Mouse (Mus musculus): ENCODE results near the gene Bicra. TPM values are rescaled to one million over a fixed set of nuclear protein-coding genes. Genes with fewer than 3 reads are reported as not detected.

Gene Bicra
- total and polyA plus RNA-seq, 3 experiments, result 0.81 to 14.1 TPM; not detected in 1

DNA sequence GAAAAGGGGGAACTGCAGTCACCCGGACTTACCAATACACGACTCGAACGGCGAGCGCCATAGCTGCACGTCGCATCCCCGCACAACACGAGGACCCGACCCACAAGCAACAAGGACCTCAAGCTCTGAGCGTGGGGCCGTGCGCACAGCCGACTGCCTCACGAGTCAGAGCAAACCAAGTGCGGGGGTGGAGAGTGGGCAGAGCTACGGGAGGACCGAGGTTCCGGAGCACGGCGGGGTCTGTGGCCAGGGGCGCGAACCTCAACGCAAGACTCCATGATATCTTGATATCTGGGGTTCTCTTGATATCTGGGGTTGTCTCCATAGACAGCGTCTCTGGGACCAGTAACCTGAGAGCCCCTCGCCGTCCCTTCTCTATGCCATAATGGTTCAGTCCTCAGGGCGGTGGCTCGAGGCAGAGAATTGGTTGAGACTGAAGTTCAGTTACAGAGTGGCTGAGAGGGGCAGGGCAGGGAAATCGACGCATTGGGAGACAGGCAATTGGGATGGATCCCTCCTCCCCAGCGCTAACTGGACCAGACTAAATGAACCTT is 125.4 kb downstream of the Bicra start, which contains the start of gene Selenow:
TSS of gene Selenow (minus strand) at position 183 of the 554 bp plus-strand sequence.
- Histone ChIP-seq H3K9ac (ENCODE audit: control insufficient read depth, low read depth, low read length, poor library complexity, severe bottlenecking) (peak within 1 kb of the TSS; percentile 94), H3K79me2 (ENCODE audit: control insufficient read depth, insufficient read depth, low read length, poor library complexity) (peaks cover 23% of the 10 kb centered on the region), H3K4me1 (ENCODE audit: control insufficient read depth in 1 of 2, insufficient read depth in 2 of 2, low read length in 2 of 2) (peaks cover 4 to 15% of the 10 kb centered on the region in 2 experiments; a peak in 3 of 4 replicates), H3K4me3 (ENCODE audit: control insufficient read depth in 1 of 2, insufficient read depth in 1 of 2, low read depth in 2 of 2, low read length in 2 of 2) (peak within 1 kb of the TSS; percentile 80), H3K27me3 (ENCODE audit: control insufficient read depth in 1 of 2, insufficient read depth in 2 of 2, low read length in 2 of 2) (no peaks in the 10 kb centered on the region), H3K36me3 (ENCODE audit: control insufficient read depth in 1 of 2, insufficient read depth in 2 of 2, low read length in 2 of 2) (peaks cover 0 to 11% of the 10 kb centered on the region in 2 experiments; a peak in 2 of 4 replicates), H3K9me3 (replicated peaks; ENCODE audit: insufficient read depth, low read length) (no peaks in the 10 kb centered on the region), H3K27ac (ENCODE audit: control insufficient read depth, low read depth, low read length) (peak within 1 kb of the TSS; percentile 80)
- TF ChIP-seq POLR2A (IDR thresholded peaks at IDR 0.05; ENCODE audit: control insufficient read depth in 1 of 2, insufficient read depth in 1 of 2, low read depth in 1 of 2, low read length in 2 of 2, poor library complexity in 1 of 2), result peak; percentile 93 to 94
- no peak for TF ChIP-seq JUND (IDR thresholded peaks at IDR 0.05; ENCODE audit: low read depth, low read length)
- peak; percentile 34 for TF ChIP-seq TCF12 (IDR thresholded peaks at IDR 0.05; ENCODE audit: low read depth, low read length)
- TF ChIP-seq BHLHE40 (IDR thresholded peaks at IDR 0.05; ENCODE audit: borderline replicate concordance, low read depth, low read length), result peak; percentile 85
- TF ChIP-seq ZC3H11A (IDR thresholded peaks at IDR 0.05; ENCODE audit: low read depth, low read length), result no peak
- TF ChIP-seq ZMIZ1 (IDR thresholded peaks at IDR 0.05; ENCODE audit: low read depth, low read length), result peak; percentile 88
- TF ChIP-seq NRF1 (IDR thresholded peaks at IDR 0.05; ENCODE audit: insufficient read depth, low read depth, low read length, poor library complexity, severe bottlenecking), result peak; percentile 39; the same call in 1 of the 2 replicates
- TF ChIP-seq HCFC1 (IDR thresholded peaks at IDR 0.05; ENCODE audit: low read depth, low read length), result peak; percentile 72
- peak; percentile 81; the same call in 1 of the 2 replicates for TF ChIP-seq MYC (IDR thresholded peaks at IDR 0.05; ENCODE audit: low read depth, low read length)
- TF ChIP-seq GATA1 (IDR thresholded peaks at IDR 0.05; ENCODE audit: low read depth, low read length), result no peak
- TF ChIP-seq MYB (IDR thresholded peaks at IDR 0.05; ENCODE audit: low read depth, low read length), result no peak
- TF ChIP-seq POLR2AphosphoS2 (IDR thresholded peaks at IDR 0.05; ENCODE audit: low read length), result peak; percentile 94
- TF ChIP-seq NELFE (IDR thresholded peaks at IDR 0.05; ENCODE audit: low read depth, low read length), result peak; percentile 95
- TF ChIP-seq UBTF (IDR thresholded peaks at IDR 0.05; ENCODE audit: borderline replicate concordance, insufficient read depth, low read depth, low read length), result no peak
- peak; percentile 89 for TF ChIP-seq TBP (IDR thresholded peaks at IDR 0.05; ENCODE audit: low read depth, low read length)
- no peak; the same call in 1 of the 2 replicates for TF ChIP-seq RCOR1 (IDR thresholded peaks at IDR 0.05; ENCODE audit: low read depth, low read length)
- TF ChIP-seq TAL1 (IDR thresholded peaks at IDR 0.05; ENCODE audit: low read length), result no peak
- peak; percentile 93 for TF ChIP-seq MXI1 (IDR thresholded peaks at IDR 0.05; ENCODE audit: low read depth, low read length)
- TF ChIP-seq SMC3 (IDR thresholded peaks at IDR 0.05; ENCODE audit: low read depth, low read length), result no peak
- no peak for TF ChIP-seq RAD21 (IDR thresholded peaks at IDR 0.05; ENCODE audit: low read depth, low read length)
- peak; percentile 77 for TF ChIP-seq SIN3A (IDR thresholded peaks at IDR 0.05; ENCODE audit: low read length)
- TF ChIP-seq CTCF (IDR thresholded peaks at IDR 0.05 in 2 of 3, conservative IDR thresholded peaks at IDR 0.05 in 1 of 3; ENCODE audit: control insufficient read depth in 1 of 3, insufficient read depth in 1 of 3, low read depth in 2 of 3, low read length in 3 of 3, poor library complexity in 1 of 3, severe bottlenecking in 1 of 3), result no peak
- peak; percentile 81 for TF ChIP-seq MAX (IDR thresholded peaks at IDR 0.05; ENCODE audit: low read length)
- peak; percentile 99 for TF ChIP-seq CHD1 (IDR thresholded peaks at IDR 0.05; ENCODE audit: low read depth, low read length)
- TF ChIP-seq ZKSCAN1 (IDR thresholded peaks at IDR 0.05; ENCODE audit: low read depth, low read length), result no peak
- no peak for TF ChIP-seq USF1 (IDR thresholded peaks at IDR 0.05; ENCODE audit: low read depth, low read length)
- no peak for TF ChIP-seq ZNF384 (IDR thresholded peaks at IDR 0.05; ENCODE audit: low read depth, low read length)
- TF ChIP-seq CHD2 (IDR thresholded peaks at IDR 0.05; ENCODE audit: low read length), result no peak
- no peak; the same call in 1 of the 2 replicates for TF ChIP-seq KAT2A (conservative IDR thresholded peaks at IDR 0.05; ENCODE audit: low read depth, low read length)
- TF ChIP-seq POLR2AphosphoS5 (IDR thresholded peaks at IDR 0.05; ENCODE audit: borderline replicate concordance, low read depth, low read length), result no peak
- DNase-seq (ENCODE audit: low read depth, low spot score), result peak; percentile 96

Data from MEL (cell line).